Mouse (Mus musculus) kidney, postnatal 25 days (tissue): ENCODE results near the gene Zfp729a.
"Not testable (repeated sequence)": the region's sequence is repeated elsewhere in the genome, so short reads cannot be mapped to it uniquely, and the experiment has no call there.

Source experiments
- DNase-seq, 2 experiments: peaks; one replicate each; pipeline ENCODE4 v3.0.0; 2021; ENCODE audit warnings: mixed read lengths in 2 of 2

Gene Zfp729a

GRCm38 (mm10) chr13:67637294-67638007 is at the start of gene Zfp729a, which contains the start of gene Gm49345:
Gene Zfp729a (minus strand): TSS chr13:67637791.
Gene Gm49345 (minus strand): TSS chr13:67637769.
- peak; percentile 91 to 93 for DNase-seq

- DNase-seq, result no peak
Measured at GRCm38 (mm10) chr13:67686971-67687370, 49.4 kb upstream of the Zfp729a start, which contains the start of gene Zfp738. Gene Zfp738 (minus strand): TSS chr13:67687071.

GRCm38 (mm10) chr13:67683841-67684240 is 46.2 kb upstream of the Zfp729a start:
- not testable (repeated sequence) for DNase-seq

- peak; percentile 89 to 93 for DNase-seq
Measured at GRCm38 (mm10) chr13:67682959-67683735, 45.6 kb upstream of the Zfp729a start.

GRCm38 (mm10) chr13:67674902-67675301 is 37.3 kb upstream of the Zfp729a start:
- DNase-seq, result no peak

GRCm38 (mm10) chr13:67652496-67652895 is 14.9 kb upstream of the Zfp729a start:
- DNase-seq, result no peak

GRCm38 (mm10) chr13:67610108-67610507 is 27.5 kb downstream of the Zfp729a start:
- DNase-seq, result no peak

GRCm38 (mm10) chr13:67609066-67609876 is 28.3 kb downstream of the Zfp729a start, which contains the start of gene Zfp729b:
Gene Zfp729b (minus strand): TSS chr13:67609707.
- peak; percentile 95 to 96 for DNase-seq

- no peak for DNase-seq
Measured at GRCm38 (mm10) chr13:67572591-67573189, 64.9 kb downstream of the Zfp729a start.
